Comparison of ENCODE assay signal across 15 mouse cellular contexts in genomic region chr15:77852001-77852400, GRCm38 (mm10).
"Had no signal": no experiment of that assay in that cellular context is flagged by ENCODE, and none has a peak within 500 bp of the region (broad histone marks: within the 10 kb centered on the region; RNA-seq: fewer than 3 reads in every experiment).

No protein-coding gene starts in this region.

- H3K4me1 ChIP-seq: neural tube, embryonic 15.5 days had no signal

- DNase-seq: retina, postnatal 1 day; right cerebral cortex, adult 18-20 months; right cerebral cortex, postnatal 14 days; right cerebral cortex, postnatal 25 days; right cerebral cortex, postnatal 4 days; spleen, adult 18-20 months; thymus, adult 18-20 months; thymus, adult 2 months; thymus, postnatal 14 days; thymus, postnatal 25 days; thymus, postnatal 36 days; thymus, postnatal 4 days had no signal

- H3K4me2 ChIP-seq: neural tube, embryonic 15.5 days; stomach, embryonic 15.5 days had no signal

- H3K36me3 ChIP-seq: neural tube, embryonic 15.5 days; stomach, embryonic 15.5 days had no signal

- H3K27me3 ChIP-seq: stomach, embryonic 15.5 days had no signal

- H3K9me3 ChIP-seq: neural tube, embryonic 15.5 days; stomach, embryonic 15.5 days had no signal

- H3K9ac ChIP-seq: neural tube, embryonic 15.5 days; stomach, embryonic 15.5 days had no signal

- H3K27ac ChIP-seq: neural tube, embryonic 15.5 days; stomach, embryonic 15.5 days; stomach, postnatal 0 days had no signal

- H3K4me3 ChIP-seq: neural tube, embryonic 15.5 days; stomach, embryonic 15.5 days had no signal
